Mouse (Mus musculus): Measurements from ENCODE around the gene Syce1l. TPM values are rescaled to one million over a fixed set of nuclear protein-coding genes. Genes with fewer than 3 reads are reported as not detected.

The Syce1l gene
- polyA plus RNA-seq, 1 experiment from 2014 or later = not detected

GRCm38 (mm10) chr8:113640357-113640756 is 2.7 kb upstream of the Syce1l start:
- Histone ChIP-seq H3K36me3 (ENCODE audit: control insufficient read depth, insufficient read depth, low read length) (peaks cover 54% of the 10 kb centered on the region), H3K4me1 (ENCODE audit: control insufficient read depth in 2 of 2, insufficient read depth in 2 of 2, low read length in 2 of 2) (peaks cover 4 to 10% of the 10 kb centered on the region in 2 experiments), H3K9ac (ENCODE audit: low read length) (no peak overlapping the region), H3K9me3 (ENCODE audit: control insufficient read depth, low read length) (no peaks in the 10 kb centered on the region), H3K4me2 (ENCODE audit: low read length) (no peak overlapping the region), H3K27me3 (ENCODE audit: control insufficient read depth, insufficient read depth, low read length) (no peaks in the 10 kb centered on the region), H3K27ac (replicated peaks in 1 of 2; ENCODE audit: control insufficient read depth in 1 of 2, insufficient read depth in 1 of 2, low read depth in 2 of 2, low read length in 2 of 2) (no peak overlapping the region), H3K4me3 (ENCODE audit: control insufficient read depth in 1 of 2, insufficient read depth in 1 of 2, low read depth in 1 of 2, low read length in 2 of 2) (no peak overlapping the region)
- no peak for ATAC-seq (ENCODE audit: insufficient number of reproducible peaks, insufficient read depth, low FRiP score, low read depth)
- 82% methylated on average over 8 of the region's 8 CpGs for WGBS

DNA sequence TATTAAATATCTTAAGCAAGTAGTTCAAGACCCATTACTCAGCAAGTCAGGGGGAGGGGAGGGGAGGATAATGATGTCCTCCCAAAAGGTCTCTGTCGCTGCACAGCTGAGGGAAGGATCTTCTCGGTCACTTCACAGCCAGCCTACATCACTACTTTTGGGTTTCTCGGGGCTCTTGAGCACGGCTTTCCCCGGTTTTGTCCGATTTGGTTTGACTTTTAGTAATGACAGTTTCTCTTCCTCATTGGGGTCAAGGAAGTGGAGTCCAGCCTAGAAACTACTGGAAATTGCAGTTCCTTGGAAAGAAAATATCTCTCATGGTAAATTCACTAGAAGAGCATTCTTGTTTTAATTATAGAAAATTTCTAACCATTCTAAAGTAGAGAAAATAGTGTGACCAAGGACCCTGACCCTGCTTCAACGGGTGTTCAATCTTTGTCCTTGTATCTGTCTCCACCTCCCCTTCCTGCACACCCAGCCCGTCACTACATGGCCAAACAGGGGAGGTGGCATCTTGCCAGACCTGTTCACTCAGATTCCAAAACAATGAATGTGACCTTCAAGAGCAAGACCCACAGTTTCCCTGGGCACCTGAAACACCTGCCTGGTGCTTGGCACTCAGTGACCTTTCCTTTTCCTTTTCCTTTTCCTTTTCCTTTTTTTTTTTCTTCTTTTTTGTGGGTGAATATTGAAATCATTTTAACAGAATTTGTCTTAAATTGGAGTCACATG is 632 bp downstream of the Syce1l start:
- H3K9ac ChIP-seq (ENCODE audit: low read length) = no peak overlapping the region
- peaks cover 0 to 2% of the 10 kb centered on the region in 2 experiments; a peak in 2 of 4 replicates for H3K4me1 ChIP-seq (ENCODE audit: control insufficient read depth in 2 of 2, insufficient read depth in 2 of 2, low read length in 2 of 2)
- no peak overlapping the region for H3K27ac ChIP-seq (replicated peaks in 1 of 2; ENCODE audit: control insufficient read depth in 1 of 2, insufficient read depth in 1 of 2, low read depth in 2 of 2, low read length in 2 of 2)
- 78% methylated on average over 8 of the region's 8 CpGs for WGBS
- no peak overlapping the region for H3K4me2 ChIP-seq (ENCODE audit: low read length)
- H3K4me3 ChIP-seq (ENCODE audit: control insufficient read depth in 1 of 2, insufficient read depth in 1 of 2, low read depth in 1 of 2, low read length in 2 of 2) = no peak overlapping the region
- no peak for ATAC-seq (ENCODE audit: insufficient number of reproducible peaks, insufficient read depth, low FRiP score, low read depth)
- H3K27me3 ChIP-seq (ENCODE audit: control insufficient read depth, insufficient read depth, low read length) = no peaks in the 10 kb centered on the region
- peaks cover 43% of the 10 kb centered on the region for H3K36me3 ChIP-seq (ENCODE audit: control insufficient read depth, insufficient read depth, low read length)
- H3K9me3 ChIP-seq (ENCODE audit: control insufficient read depth, low read length) = no peaks in the 10 kb centered on the region

GRCm38 (mm10) chr8:113645220-113645619 is 2.2 kb downstream of the Syce1l start:
- 69% methylated on average over 5 of the region's 5 CpGs for WGBS
- H3K9ac ChIP-seq (ENCODE audit: low read length) = no peak overlapping the region
- no peaks in the 10 kb centered on the region for H3K9me3 ChIP-seq (ENCODE audit: control insufficient read depth, low read length)
- H3K4me1 ChIP-seq (ENCODE audit: control insufficient read depth in 2 of 2, insufficient read depth in 2 of 2, low read length in 2 of 2) = peaks cover 0 to 2% of the 10 kb centered on the region in 2 experiments; a peak in 2 of 4 replicates
- no peak for ATAC-seq (ENCODE audit: insufficient number of reproducible peaks, insufficient read depth, low FRiP score, low read depth)
- H3K4me3 ChIP-seq (ENCODE audit: control insufficient read depth in 1 of 2, insufficient read depth in 1 of 2, low read depth in 1 of 2, low read length in 2 of 2) = no peak overlapping the region
- no peak overlapping the region for H3K4me2 ChIP-seq (ENCODE audit: low read length)
- peaks cover 28% of the 10 kb centered on the region for H3K36me3 ChIP-seq (ENCODE audit: control insufficient read depth, insufficient read depth, low read length)
- H3K27ac ChIP-seq (replicated peaks in 1 of 2; ENCODE audit: control insufficient read depth in 1 of 2, insufficient read depth in 1 of 2, low read depth in 2 of 2, low read length in 2 of 2) = no peak overlapping the region
- no peaks in the 10 kb centered on the region for H3K27me3 ChIP-seq (ENCODE audit: control insufficient read depth, insufficient read depth, low read length)

- no peaks in the 10 kb centered on the region for H3K9me3 ChIP-seq (ENCODE audit: control insufficient read depth, low read length)
- WGBS = 79% methylated on average over 12 of the region's 12 CpGs
Measured at GRCm38 (mm10) chr8:113652450-113652849, 9.4 kb downstream of the Syce1l start.

GRCm38 (mm10) chr8:113653151-113653550 is 10.1 kb downstream of the Syce1l start:
- ATAC-seq (ENCODE audit: insufficient number of reproducible peaks, insufficient read depth, low FRiP score, low read depth) = no peak
- no peaks in the 10 kb centered on the region for H3K36me3 ChIP-seq (ENCODE audit: control insufficient read depth, insufficient read depth, low read length)
- 0 out of 2 replicates have a peak, but pooled peaks cover 4% of the 10 kb centered on the region for H3K27me3 ChIP-seq (ENCODE audit: control insufficient read depth, insufficient read depth, low read length)
- no peak overlapping the region for H3K4me2 ChIP-seq (ENCODE audit: low read length)
- 44% methylated on average over 4 of the region's 4 CpGs for WGBS
- H3K4me1 ChIP-seq (ENCODE audit: control insufficient read depth in 2 of 2, insufficient read depth in 2 of 2, low read length in 2 of 2) = no peaks in the 10 kb centered on the region
- no peak overlapping the region for H3K4me3 ChIP-seq (ENCODE audit: control insufficient read depth in 1 of 2, insufficient read depth in 1 of 2, low read depth in 1 of 2, low read length in 2 of 2)
- no peak overlapping the region for H3K9ac ChIP-seq (ENCODE audit: low read length)
- H3K27ac ChIP-seq (replicated peaks in 1 of 2; ENCODE audit: control insufficient read depth in 1 of 2, insufficient read depth in 1 of 2, low read depth in 2 of 2, low read length in 2 of 2) = no peak overlapping the region
- no peaks in the 10 kb centered on the region for H3K9me3 ChIP-seq (ENCODE audit: control insufficient read depth, low read length)

More at GRCm38 (mm10) chr8:113652450-113652849, 9.4 kb downstream of the Syce1l start:
- Histone ChIP-seq H3K4me1 (ENCODE audit: control insufficient read depth in 2 of 2, insufficient read depth in 2 of 2, low read length in 2 of 2) (no peaks in the 10 kb centered on the region), H3K27me3 (ENCODE audit: control insufficient read depth, insufficient read depth, low read length) (0 out of 2 replicates have a peak, but pooled peaks cover 4% of the 10 kb centered on the region), H3K27ac (replicated peaks in 1 of 2; ENCODE audit: control insufficient read depth in 1 of 2, insufficient read depth in 1 of 2, low read depth in 2 of 2, low read length in 2 of 2) (no peak overlapping the region), H3K9ac (ENCODE audit: low read length) (no peak overlapping the region), H3K36me3 (ENCODE audit: control insufficient read depth, insufficient read depth, low read length) (no peaks in the 10 kb centered on the region), H3K4me2 (ENCODE audit: low read length) (no peak overlapping the region), H3K4me3 (ENCODE audit: control insufficient read depth in 1 of 2, insufficient read depth in 1 of 2, low read depth in 1 of 2, low read length in 2 of 2) (no peak overlapping the region)
- no peak for ATAC-seq (ENCODE audit: insufficient number of reproducible peaks, insufficient read depth, low FRiP score, low read depth)

- ATAC-seq (ENCODE audit: insufficient number of reproducible peaks, insufficient read depth, low FRiP score, low read depth) = no peak
- Histone ChIP-seq H3K9ac (ENCODE audit: low read length) (no peak overlapping the region), H3K9me3 (ENCODE audit: control insufficient read depth, low read length) (no peaks in the 10 kb centered on the region), H3K36me3 (ENCODE audit: control insufficient read depth, insufficient read depth, low read length) (no peaks in the 10 kb centered on the region), H3K27ac (replicated peaks in 1 of 2; ENCODE audit: control insufficient read depth in 1 of 2, insufficient read depth in 1 of 2, low read depth in 2 of 2, low read length in 2 of 2) (no peak overlapping the region), H3K4me2 (ENCODE audit: low read length) (no peak overlapping the region), H3K4me1 (ENCODE audit: control insufficient read depth in 2 of 2, insufficient read depth in 2 of 2, low read length in 2 of 2) (no peaks in the 10 kb centered on the region), H3K27me3 (ENCODE audit: control insufficient read depth, insufficient read depth, low read length) (0 out of 2 replicates have a peak, but pooled peaks cover 4% of the 10 kb centered on the region), H3K4me3 (ENCODE audit: control insufficient read depth in 1 of 2, insufficient read depth in 1 of 2, low read depth in 1 of 2, low read length in 2 of 2) (no peak overlapping the region)
- WGBS = 85% methylated on average over 5 of the region's 5 CpGs
Measured at GRCm38 (mm10) chr8:113656154-113656553, 13.1 kb downstream of the Syce1l start.

DNA sequence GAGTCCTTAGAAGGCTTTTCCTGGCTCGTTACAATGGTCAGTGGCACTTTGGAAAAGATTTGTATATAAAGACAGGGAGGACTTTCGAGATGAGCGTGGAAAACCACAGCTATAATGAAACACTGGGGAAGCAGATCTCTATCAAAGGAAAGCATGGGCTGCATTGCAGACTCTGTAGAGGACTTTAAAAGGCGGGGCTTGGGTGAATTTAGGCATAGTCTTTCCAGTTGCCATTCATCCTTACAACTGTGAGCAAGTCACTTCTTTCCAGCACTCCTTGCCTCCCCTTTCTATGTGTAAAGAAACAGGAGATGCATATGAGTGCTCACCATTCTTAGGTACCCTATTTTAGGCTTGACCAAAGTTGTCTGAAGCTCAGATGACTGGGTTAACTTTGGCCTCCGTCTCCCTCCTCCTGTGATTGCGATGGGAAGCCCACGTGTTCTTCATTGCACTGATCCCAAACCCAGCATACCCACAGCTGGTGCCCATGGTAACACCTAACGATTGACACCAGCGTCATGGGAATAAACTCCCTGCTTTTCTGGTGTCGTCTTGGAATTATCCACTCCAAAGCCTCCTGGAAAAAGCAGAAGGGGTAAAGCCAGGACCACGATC is 13.8 kb downstream of the Syce1l start:
- WGBS = 75% methylated on average over 11 of the region's 11 CpGs

More for the DNA sequence above, 13.8 kb downstream of the Syce1l start:
- no peaks in the 10 kb centered on the region for H3K36me3 ChIP-seq (ENCODE audit: control insufficient read depth, insufficient read depth, low read length)
- 0 out of 2 replicates have a peak, but pooled peaks cover 4% of the 10 kb centered on the region for H3K27me3 ChIP-seq (ENCODE audit: control insufficient read depth, insufficient read depth, low read length)
- H3K9me3 ChIP-seq (ENCODE audit: control insufficient read depth, low read length) = no peaks in the 10 kb centered on the region
- ATAC-seq (ENCODE audit: insufficient number of reproducible peaks, insufficient read depth, low FRiP score, low read depth) = no peak
- H3K4me3 ChIP-seq (ENCODE audit: control insufficient read depth in 1 of 2, insufficient read depth in 1 of 2, low read depth in 1 of 2, low read length in 2 of 2) = no peak overlapping the region
- H3K9ac ChIP-seq (ENCODE audit: low read length) = no peak overlapping the region
- no peak overlapping the region for H3K4me2 ChIP-seq (ENCODE audit: low read length)
- no peak overlapping the region for H3K27ac ChIP-seq (replicated peaks in 1 of 2; ENCODE audit: control insufficient read depth in 1 of 2, insufficient read depth in 1 of 2, low read depth in 2 of 2, low read length in 2 of 2)
- no peaks in the 10 kb centered on the region for H3K4me1 ChIP-seq (ENCODE audit: control insufficient read depth in 2 of 2, insufficient read depth in 2 of 2, low read length in 2 of 2)
